Mouse (Mus musculus): ENCODE results near the gene Actr10. TPM values are rescaled to one million over a fixed set of nuclear protein-coding genes. Genes with fewer than 3 reads are reported as not detected.
A peak's percentile ranks its signal among the peaks of the same experiment; 100 is the strongest.

Actr10 gene
- total RNA-seq (2012; rRNA removed) (60.2 and 66.0 TPM in 2 replicates), total RNA-seq (2014; rRNA removed) (133 and 135 TPM in 2 replicates), polyA plus RNA-seq (2012; ENCODE audit: insufficient read length, low read depth) (154 and 168 TPM in 2 replicates)

GRCm38 (mm10) chr12:70937571-70938384 lies at the start of gene Actr10:
Gene Actr10 (plus strand): TSS chr12:70937857.
- dilution Hi-C loops (cut with MboI; ENCODE audit: extremely low pct_ligation_motif_present, extremely low pct_unique_long_range_greater_than_20kb, low sequenced_read_pairs) (no loop called here), in situ Hi-C loops (cut with MboI; ENCODE audit: low pct_ligation_motif_present, low pct_unique_long_range_greater_than_20kb, low sequenced_read_pairs) (no loop called here)
- peak within 1 kb of the TSS; percentile 71 for H3K9ac ChIP-seq (ENCODE audit: insufficient read depth, low read depth)
- peak within 1 kb of the TSS; percentile 79 for H3K4me2 ChIP-seq (ENCODE audit: insufficient read depth, low read depth, poor library complexity, severe bottlenecking)
- H3K4me1 ChIP-seq (ENCODE audit: control insufficient read depth in 1 of 2, insufficient read depth in 2 of 2), result peaks cover 4 to 11% of the 10 kb centered on the region in 2 experiments; a peak in 3 of 4 replicates
- H3K27me3 ChIP-seq (replicated peaks), result peaks cover 8% of the 10 kb centered on the region
- peaks cover 20% of the 10 kb centered on the region for H3K79me2 ChIP-seq (replicated peaks; ENCODE audit: control insufficient read depth, extremely low read depth, insufficient read depth, poor library complexity, severe bottlenecking)
- H3K4me3 ChIP-seq (replicated peaks in 1 of 3; ENCODE audit: low read depth in 2 of 3, low read length in 2 of 3, poor library complexity in 1 of 3), result peak within 1 kb of the TSS; percentile 93 to 97 (median 96)
- H3K36me3 ChIP-seq (replicated peaks in 1 of 2; ENCODE audit: control insufficient read depth in 1 of 2, insufficient read depth in 1 of 2, low read length in 1 of 2), result peaks cover 5 to 21% of the 10 kb centered on the region in 2 experiments
- TF ChIP-seq MAZ (IDR thresholded peaks at IDR 0.05; ENCODE audit: low read depth, low read length) (no peak; the same call in 1 of the 2 replicates), USF1 (IDR thresholded peaks at IDR 0.05; ENCODE audit: low read depth, low read length) (no peak), MAFK (IDR thresholded peaks at IDR 0.05; ENCODE audit: insufficient replicate concordance, low read length) (no peak), ETS1 (conservative IDR thresholded peaks at IDR 0.05; ENCODE audit: low read depth, low read length) (no peak), TCF12 (IDR thresholded peaks at IDR 0.05; ENCODE audit: low read depth, low read length) (peak; percentile 89), MXI1 (IDR thresholded peaks at IDR 0.05; ENCODE audit: low read depth, low read length) (peak; percentile 14; the same call in 1 of the 2 replicates), UBTF (IDR thresholded peaks at IDR 0.05; ENCODE audit: low read depth, low read length) (no peak; the same call in 1 of the 2 replicates), CHD2 (IDR thresholded peaks at IDR 0.05; ENCODE audit: low read length) (no peak), IRF4 (IDR thresholded peaks at IDR 0.05; ENCODE audit: low read depth, low read length) (no peak), TBP (conservative IDR thresholded peaks at IDR 0.05; ENCODE audit: low read depth, low read length) (peak; percentile 88), ZMIZ1 (IDR thresholded peaks at IDR 0.05; ENCODE audit: low read depth, low read length) (peak; percentile 94), CTCF (conservative IDR thresholded peaks at IDR 0.05 in 1 of 2, IDR thresholded peaks at IDR 0.05 in 1 of 2; ENCODE audit: low read depth in 2 of 2, low read length in 2 of 2) (peak in 1 of 2 experiments; percentile 10; a peak in 1 of 4 replicates), NELFE (IDR thresholded peaks at IDR 0.05; ENCODE audit: low read depth, low read length) (peak; percentile 97), SIN3A (IDR thresholded peaks at IDR 0.05; ENCODE audit: low read length) (peak; percentile 44; the same call in 1 of the 2 replicates), MEF2A (IDR thresholded peaks at IDR 0.05; ENCODE audit: borderline replicate concordance, low read depth, low read length) (peak; percentile 47; the same call in 1 of the 2 replicates), ZNF384 (IDR thresholded peaks at IDR 0.05; ENCODE audit: low read depth, low read length) (no peak), PAX5 (IDR thresholded peaks at IDR 0.05; ENCODE audit: low read length) (no peak), POLR2AphosphoS2 (IDR thresholded peaks at IDR 0.05; ENCODE audit: low read depth, low read length) (peak; percentile 80; the same call in 1 of the 2 replicates), RAD21 (IDR thresholded peaks at IDR 0.05; ENCODE audit: low read depth, low read length) (no peak), JUND (conservative IDR thresholded peaks at IDR 0.05; ENCODE audit: low read depth, low read length) (no peak), JUN (IDR thresholded peaks at IDR 0.05; ENCODE audit: insufficient read depth, low read depth, low read length) (no peak), E2F4 (IDR thresholded peaks at IDR 0.05; ENCODE audit: insufficient replicate concordance, low read depth, low read length) (no peak), USF2 (conservative IDR thresholded peaks at IDR 0.05; ENCODE audit: low read depth, low read length) (no peak), POLR2A (IDR thresholded peaks at IDR 0.05; ENCODE audit: low read depth, low read length) (peak; percentile 97), HCFC1 (IDR thresholded peaks at IDR 0.05; ENCODE audit: low read depth, low read length) (peak; percentile 79), SMC3 (IDR thresholded peaks at IDR 0.05; ENCODE audit: low read depth, low read length) (no peak), BHLHE40 (IDR thresholded peaks at IDR 0.05; ENCODE audit: low read depth, low read length) (no peak), GABPA (IDR thresholded peaks at IDR 0.05; ENCODE audit: insufficient replicate concordance, low read depth, low read length) (no peak), CHD1 (IDR thresholded peaks at IDR 0.05; ENCODE audit: low read depth, low read length) (no peak), MAX (IDR thresholded peaks at IDR 0.05; ENCODE audit: low read length) (peak; percentile 99), NRF1 (IDR thresholded peaks at IDR 0.05; ENCODE audit: low read depth, low read length) (peak; percentile 92), ZC3H11A (IDR thresholded peaks at IDR 0.05; ENCODE audit: low read depth, low read length) (no peak), MYC (IDR thresholded peaks at IDR 0.05; ENCODE audit: low read depth, low read length) (no peak), RCOR1 (conservative IDR thresholded peaks at IDR 0.05; ENCODE audit: low read depth, low read length) (no peak; the same call in 1 of the 2 replicates), KAT2A (IDR thresholded peaks at IDR 0.05; ENCODE audit: insufficient replicate concordance, low read length) (0 out of 2 replicates have a peak, but pooled peaks have one; percentile 44), ELF1 (IDR thresholded peaks at IDR 0.05; ENCODE audit: low read depth, low read length) (peak; percentile 48; the same call in 1 of the 2 replicates), ZKSCAN1 (IDR thresholded peaks at IDR 0.05; ENCODE audit: borderline replicate concordance, low read depth, low read length) (no peak), EP300 (IDR thresholded peaks at IDR 0.05; ENCODE audit: low read length) (no peak)
- no peak within 1 kb of the TSS for H3K27ac ChIP-seq (ENCODE audit: insufficient read depth, low read depth)
- peaks cover 19% of the 10 kb centered on the region for H3K9me3 ChIP-seq (replicated peaks; ENCODE audit: low read length)
- peak; percentile 80 for DNase-seq (ENCODE audit: extremely low read depth)
